Mouse (Mus musculus): ENCODE results near the gene Nacad. TPM values are rescaled to one million over a fixed set of nuclear protein-coding genes. Genes with fewer than 3 reads are reported as not detected.

The Nacad gene
- polyA plus RNA-seq, 1 experiment: 0.63 TPM

GRCm38 (mm10) chr11:6597523-6597922 lies 8.3 kb downstream of the Nacad start:
- H3K4me3 ChIP-seq (replicated peaks): no peak overlapping the region
- H3K4me1 ChIP-seq: peaks cover 49% of the 10 kb centered on the region
- H3K27me3 ChIP-seq (replicated peaks): peaks cover 9% of the 10 kb centered on the region
- TF ChIP-seq GATA1 (IDR thresholded peaks at IDR 0.05; ENCODE audit: borderline replicate concordance, low read length) (no peak), FLI1 (IDR thresholded peaks at IDR 0.05; ENCODE audit: low read length) (no peak)
- peaks cover 90% of the 10 kb centered on the region for H3K36me3 ChIP-seq (replicated peaks; ENCODE audit: low read length)
- no peaks in the 10 kb centered on the region for H3K9me3 ChIP-seq

DNA sequence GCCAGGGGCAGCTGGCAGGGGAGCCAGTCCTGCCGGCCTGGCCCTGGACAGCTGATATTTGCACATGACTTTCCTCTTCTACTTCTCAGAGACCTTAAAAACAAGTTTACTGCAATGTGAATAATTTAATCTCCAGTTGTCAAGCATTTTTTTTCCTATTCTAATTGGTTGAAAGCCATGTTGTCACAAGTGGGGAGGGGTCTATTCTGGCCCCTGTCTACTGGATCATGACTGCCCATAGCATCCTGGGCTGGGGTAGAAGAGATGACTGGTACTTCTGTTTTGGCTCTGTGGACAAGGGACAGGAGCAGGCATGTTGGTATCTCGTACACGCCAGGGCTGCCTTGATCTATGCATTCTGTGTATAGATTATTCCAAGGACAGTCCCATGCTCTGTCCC lies 9.2 kb downstream of the Nacad start:
- peaks cover 41% of the 10 kb centered on the region for H3K4me1 ChIP-seq
- TF ChIP-seq GATA1 (IDR thresholded peaks at IDR 0.05; ENCODE audit: borderline replicate concordance, low read length): no peak
- no peak for TF ChIP-seq FLI1 (IDR thresholded peaks at IDR 0.05; ENCODE audit: low read length)
- no peak overlapping the region for H3K4me3 ChIP-seq (replicated peaks)

GRCm38 (mm10) chr11:6596205-6596604 lies 9.6 kb downstream of the Nacad start:
- Histone ChIP-seq H3K4me3 (replicated peaks) (no peak overlapping the region), H3K36me3 (replicated peaks; ENCODE audit: low read length) (peaks cover 97% of the 10 kb centered on the region), H3K4me1 (peaks cover 40% of the 10 kb centered on the region), H3K27me3 (replicated peaks) (no peaks in the 10 kb centered on the region), H3K9me3 (no peaks in the 10 kb centered on the region)
- TF ChIP-seq FLI1 (IDR thresholded peaks at IDR 0.05; ENCODE audit: low read length): no peak
- TF ChIP-seq GATA1 (IDR thresholded peaks at IDR 0.05; ENCODE audit: borderline replicate concordance, low read length): no peak

More for the DNA sequence above, 9.2 kb downstream of the Nacad start:
- no peaks in the 10 kb centered on the region for H3K9me3 ChIP-seq
- H3K36me3 ChIP-seq (replicated peaks; ENCODE audit: low read length): peaks cover 96% of the 10 kb centered on the region
- H3K27me3 ChIP-seq (replicated peaks): peaks cover 1% of the 10 kb centered on the region

DNA sequence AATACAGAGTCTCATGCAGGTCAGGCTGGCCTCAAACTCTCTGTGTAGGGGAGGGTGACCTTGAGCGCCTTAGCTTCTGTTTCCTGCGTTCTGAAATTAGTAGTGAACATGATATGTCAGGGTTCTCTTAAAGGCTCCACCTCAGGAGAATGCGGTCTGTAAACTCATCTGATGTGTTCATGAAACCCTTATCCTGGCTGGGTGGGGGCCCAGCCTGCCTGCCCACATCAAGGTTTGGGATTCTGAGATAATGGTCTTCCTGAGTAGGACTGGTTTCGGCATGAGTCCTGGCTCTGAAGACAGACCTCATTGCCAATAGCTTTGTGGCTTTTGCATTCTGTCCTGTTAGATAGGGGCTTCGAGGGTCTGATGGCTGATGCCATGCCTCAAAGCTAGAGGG lies 10.5 kb downstream of the Nacad start:
- TF ChIP-seq GATA1 (IDR thresholded peaks at IDR 0.05; ENCODE audit: borderline replicate concordance, low read length): no peak
- Histone ChIP-seq H3K27me3 (replicated peaks) (no peaks in the 10 kb centered on the region), H3K36me3 (replicated peaks; ENCODE audit: low read length) (peaks cover 98% of the 10 kb centered on the region), H3K9me3 (no peaks in the 10 kb centered on the region), H3K4me3 (replicated peaks) (no peak overlapping the region), H3K4me1 (peaks cover 42% of the 10 kb centered on the region)

DNA sequence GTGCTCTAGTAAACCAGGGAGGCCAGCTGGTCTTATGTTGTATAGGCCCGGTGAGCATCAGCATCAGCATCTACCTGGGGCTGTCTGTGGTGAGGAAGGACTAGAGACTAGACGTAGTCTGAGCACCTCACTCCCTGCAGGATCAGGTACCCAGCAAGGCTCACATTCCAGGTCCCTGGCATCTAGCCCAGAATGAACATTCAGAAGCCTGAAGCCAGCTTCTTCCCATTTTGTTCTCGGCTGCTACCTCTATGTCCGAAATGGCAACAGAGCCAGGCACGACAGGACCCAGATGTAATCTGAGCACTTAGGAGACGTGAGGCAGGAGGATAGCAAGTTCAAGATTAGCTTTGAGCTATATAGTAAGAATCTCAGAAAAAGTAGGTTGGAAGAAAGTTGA lies 11.0 kb downstream of the Nacad start:
- no peaks in the 10 kb centered on the region for H3K27me3 ChIP-seq (replicated peaks)
- no peaks in the 10 kb centered on the region for H3K9me3 ChIP-seq
- peaks cover 98% of the 10 kb centered on the region for H3K36me3 ChIP-seq (replicated peaks; ENCODE audit: low read length)
- no peak for TF ChIP-seq FLI1 (IDR thresholded peaks at IDR 0.05; ENCODE audit: low read length)
- no peak for TF ChIP-seq GATA1 (IDR thresholded peaks at IDR 0.05; ENCODE audit: borderline replicate concordance, low read length)
- no peak overlapping the region for H3K4me3 ChIP-seq (replicated peaks)
- peaks cover 42% of the 10 kb centered on the region for H3K4me1 ChIP-seq

DNA sequence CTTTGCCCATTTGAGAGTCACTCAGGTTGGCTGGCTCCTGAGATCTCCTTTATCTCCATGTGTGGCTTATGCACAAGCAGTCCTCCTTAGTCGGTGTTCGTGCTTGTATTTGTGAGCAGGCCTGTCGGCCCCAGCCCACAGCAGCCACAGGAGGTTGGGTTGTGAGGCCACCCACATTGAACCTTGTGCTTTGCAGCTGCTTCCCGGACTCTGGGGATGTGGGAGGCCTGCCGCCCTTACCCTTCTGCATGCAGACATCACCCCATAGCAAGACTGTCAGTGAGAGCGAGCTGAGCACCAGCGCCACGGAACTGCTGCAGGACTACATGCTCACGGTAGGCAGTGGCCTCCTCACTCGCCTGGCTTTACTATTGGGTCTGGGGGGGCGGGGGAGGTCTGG lies 12.4 kb downstream of the Nacad start:
- TF ChIP-seq GATA1 (IDR thresholded peaks at IDR 0.05; ENCODE audit: borderline replicate concordance, low read length) (no peak), FLI1 (IDR thresholded peaks at IDR 0.05; ENCODE audit: low read length) (no peak)
- Histone ChIP-seq H3K36me3 (replicated peaks; ENCODE audit: low read length) (peaks cover 98% of the 10 kb centered on the region), H3K4me1 (peaks cover 52% of the 10 kb centered on the region), H3K9me3 (no peaks in the 10 kb centered on the region), H3K4me3 (replicated peaks) (no peak overlapping the region), H3K27me3 (replicated peaks) (no peaks in the 10 kb centered on the region)

GRCm38 (mm10) chr11:6590933-6591675 lies 14.7 kb downstream of the Nacad start:
- peaks cover 65% of the 10 kb centered on the region for H3K4me1 ChIP-seq
- H3K36me3 ChIP-seq (replicated peaks; ENCODE audit: low read length): peaks cover 96% of the 10 kb centered on the region
- H3K27me3 ChIP-seq (replicated peaks): no peaks in the 10 kb centered on the region
- no peak overlapping the region for H3K4me3 ChIP-seq (replicated peaks)
- H3K9me3 ChIP-seq: no peaks in the 10 kb centered on the region
- TF ChIP-seq GATA1 (IDR thresholded peaks at IDR 0.05; ENCODE audit: borderline replicate concordance, low read length) (no peak), FLI1 (IDR thresholded peaks at IDR 0.05; ENCODE audit: low read length) (no peak)

GRCm38 (mm10) chr11:6589838-6590237 lies 16.0 kb downstream of the Nacad start:
- Histone ChIP-seq H3K36me3 (replicated peaks; ENCODE audit: low read length) (peaks cover 96% of the 10 kb centered on the region), H3K4me3 (replicated peaks) (no peak overlapping the region), H3K4me1 (peaks cover 70% of the 10 kb centered on the region)

GRCm38 (mm10) chr11:6588295-6588694 lies 17.6 kb downstream of the Nacad start:
- H3K4me3 ChIP-seq (replicated peaks): no peak overlapping the region
- no peaks in the 10 kb centered on the region for H3K27me3 ChIP-seq (replicated peaks)
- TF ChIP-seq FLI1 (IDR thresholded peaks at IDR 0.05; ENCODE audit: low read length): no peak
- TF ChIP-seq GATA1 (IDR thresholded peaks at IDR 0.05; ENCODE audit: borderline replicate concordance, low read length): no peak
- H3K4me1 ChIP-seq: peaks cover 74% of the 10 kb centered on the region
- peaks cover 96% of the 10 kb centered on the region for H3K36me3 ChIP-seq (replicated peaks; ENCODE audit: low read length)
- no peaks in the 10 kb centered on the region for H3K9me3 ChIP-seq

More at GRCm38 (mm10) chr11:6589838-6590237, 16.0 kb downstream of the Nacad start:
- TF ChIP-seq FLI1 (IDR thresholded peaks at IDR 0.05; ENCODE audit: low read length): no peak
- Histone ChIP-seq H3K27me3 (replicated peaks) (no peaks in the 10 kb centered on the region), H3K9me3 (no peaks in the 10 kb centered on the region)

- Histone ChIP-seq H3K36me3 (replicated peaks; ENCODE audit: low read length) (peaks cover 96% of the 10 kb centered on the region), H3K4me1 (peaks cover 71% of the 10 kb centered on the region), H3K9me3 (no peaks in the 10 kb centered on the region), H3K4me3 (replicated peaks) (no peak overlapping the region), H3K27me3 (replicated peaks) (no peaks in the 10 kb centered on the region)
- TF ChIP-seq FLI1 (IDR thresholded peaks at IDR 0.05; ENCODE audit: low read length): no peak
- no peak for TF ChIP-seq GATA1 (IDR thresholded peaks at IDR 0.05; ENCODE audit: borderline replicate concordance, low read length)
Observed at GRCm38 (mm10) chr11:6587249-6587940, 18.5 kb downstream of the Nacad start.
